Mouse (Mus musculus) stomach, embryonic 15.5 days (tissue): ENCODE measurements around the gene Dusp16. TPM values are rescaled to one million over a fixed set of nuclear protein-coding genes. Genes with fewer than 3 reads are reported as not detected.
A peak's percentile ranks its signal among the peaks of the same experiment; 100 is the strongest.

ENCODE experiments used
- ATAC-seq: fragments of 200-750 bp; cut with Nextera tagmentation; 2 replicates; pipeline ENCODE4 v1.8.0; 2017; ENCODE audit warnings: low read depth, moderate number of reproducible peaks, moderate TSS enrichment; ENCODE audit not compliant: insufficient read depth, low FRiP score
- H3K27ac ChIP-seq: fragments of 300-500 bp; sonication (generic); 2 replicates; pipeline ENCODE4 v1.5.1; 2015; ENCODE audit warnings: mild to moderate bottlenecking, inconsistent platforms
- H3K27me3 ChIP-seq: fragments of 300-500 bp; sonication (generic); replicated peaks from 2 replicates; pipeline ENCODE4 v1.6.1; 2015; ENCODE audit warnings: inconsistent platforms
- H3K36me3 ChIP-seq: fragments of 300-500 bp; sonication (generic); 2 replicates; pipeline ENCODE4 v1.6.1; 2015; ENCODE audit warnings: inconsistent platforms
- H3K4me1 ChIP-seq: fragments of 300-500 bp; sonication (generic); 2 replicates; pipeline ENCODE4 v1.6.1; 2015; ENCODE audit warnings: inconsistent platforms
- H3K4me2 ChIP-seq: fragments of 300-500 bp; sonication (generic); 2 replicates; pipeline ENCODE4 v1.6.1; 2015; ENCODE audit warnings: mild to moderate bottlenecking, inconsistent platforms
- H3K4me3 ChIP-seq: fragments of 300-500 bp; sonication (generic); replicated peaks from 2 replicates; pipeline ENCODE4 v1.5.1; 2015; ENCODE audit warnings: inconsistent platforms
- H3K9ac ChIP-seq: fragments of 300-500 bp; sonication (generic); 2 replicates; pipeline ENCODE4 v1.6.1; 2015; ENCODE audit warnings: inconsistent platforms
- H3K9me3 ChIP-seq: fragments of 300-500 bp; sonication (generic); 2 replicates; pipeline ENCODE4 v1.6.1; 2016; ENCODE audit warnings: inconsistent platforms
- WGBS: fragments of 180-500 bp; shearing (Covaris S2); methylation state at CpG from one replicate; pipeline ENCODE4 v1.1.7; 2015; 5-methylcytosine and 5-hydroxymethylcytosine counted together
- polyA plus RNA-seq: library from polyadenylated mRNA; unstranded; fragments of >200 nt; fragmentation: Nextera tagmentation; extraction: Ambion mirVana; gene quantifications from 2 replicates; pipeline ENCODE4 v1.2.1, GENCODE M21; 2015

Dusp16 gene
- polyA plus RNA-seq, 1 experiment from 2014 or later, result 15.7 TPM

- Histone ChIP-seq H3K27me3 (no peaks in the 10 kb centered on the region), H3K36me3 (no peaks in the 10 kb centered on the region), H3K4me3 (no peak overlapping the region), H3K4me2 (no peak overlapping the region), H3K9ac (no peak overlapping the region), H3K27ac (no peak overlapping the region), H3K4me1 (peaks cover 6% of the 10 kb centered on the region), H3K9me3 (no peaks in the 10 kb centered on the region)
- WGBS, result 91% methylated on average over 6 of the region's 6 CpGs
- ATAC-seq, result no peak
These were observed 3.3 kb downstream of the Dusp16 start for GRCm38 (mm10) chr6:134789100-134789499.

DNA sequence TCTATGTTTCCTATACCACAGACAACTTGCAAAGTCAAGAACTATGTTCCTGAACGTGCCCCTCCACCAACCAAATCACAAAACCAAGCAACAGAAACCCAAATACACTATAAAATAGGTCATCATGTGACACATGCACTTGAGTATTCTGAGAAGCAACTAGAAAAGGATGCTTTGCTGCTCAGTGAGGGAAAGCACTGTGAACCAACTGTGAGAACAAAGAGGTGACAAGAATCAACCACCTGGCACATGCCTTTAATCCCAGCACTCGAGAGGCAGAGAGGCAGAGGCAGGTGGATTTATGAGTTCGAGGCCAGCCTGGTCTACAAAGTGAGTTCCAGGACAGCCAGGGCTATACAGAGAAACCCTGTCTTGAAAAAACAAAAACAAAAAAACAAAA is 6.0 kb downstream of the Dusp16 start:
- H3K4me3 ChIP-seq, result no peak overlapping the region
- no peaks in the 10 kb centered on the region for H3K36me3 ChIP-seq
- H3K27me3 ChIP-seq, result no peaks in the 10 kb centered on the region
- H3K4me1 ChIP-seq, result no peaks in the 10 kb centered on the region
- H3K27ac ChIP-seq, result no peak overlapping the region
- no peak overlapping the region for H3K4me2 ChIP-seq
- no peaks in the 10 kb centered on the region for H3K9me3 ChIP-seq
- ATAC-seq, result no peak
- 62% methylated on average over 3 of the region's 3 CpGs for WGBS
- no peak overlapping the region for H3K9ac ChIP-seq

DNA sequence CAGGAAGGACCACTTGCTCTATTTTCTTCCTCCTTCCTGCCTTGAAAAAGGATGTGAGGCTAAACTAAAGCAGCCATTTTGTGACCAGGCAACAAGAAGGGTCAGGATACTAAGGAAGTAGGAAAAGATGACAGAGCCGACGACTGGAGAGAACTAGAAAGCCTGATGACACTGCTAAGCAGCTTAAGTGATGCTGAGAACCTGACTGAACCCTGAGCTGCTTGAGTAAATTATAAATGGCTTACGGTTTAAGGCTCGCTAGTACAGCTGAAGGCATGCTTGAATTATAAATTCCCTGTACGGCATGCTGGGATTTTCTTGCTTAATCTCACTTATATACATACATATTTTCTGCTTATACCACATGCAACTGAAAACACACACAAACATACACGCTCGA is 9.5 kb downstream of the Dusp16 start:
- Histone ChIP-seq H3K4me2 (no peak overlapping the region), H3K27ac (no peak overlapping the region), H3K4me1 (no peaks in the 10 kb centered on the region), H3K4me3 (no peak overlapping the region), H3K9ac (no peak overlapping the region), H3K27me3 (no peaks in the 10 kb centered on the region), H3K9me3 (no peaks in the 10 kb centered on the region), H3K36me3 (no peaks in the 10 kb centered on the region)
- no peak for ATAC-seq
- 87% methylated on average over 7 of the region's 7 CpGs for WGBS

DNA sequence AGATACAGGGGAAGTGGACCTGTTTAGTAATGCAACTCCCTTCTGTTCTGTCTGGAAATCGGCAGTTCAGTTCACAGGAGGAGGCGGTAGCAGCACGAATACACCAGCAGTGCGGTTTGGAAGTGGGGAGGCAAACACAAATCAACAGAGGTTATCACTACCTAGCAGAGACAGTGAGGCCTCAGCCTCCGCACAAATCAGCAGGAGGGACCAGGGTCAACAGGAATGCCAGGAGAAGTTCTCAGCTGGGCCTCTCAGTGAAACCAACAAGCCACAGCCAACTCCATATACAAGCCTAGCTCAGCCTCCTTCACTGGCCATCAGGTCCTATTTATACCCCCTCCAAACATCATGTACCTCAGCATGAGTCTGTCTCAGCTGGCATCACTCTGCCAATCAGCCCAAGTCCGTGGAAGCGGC is 10.9 kb downstream of the Dusp16 start:
- no peaks in the 10 kb centered on the region for H3K9me3 ChIP-seq
- no peaks in the 10 kb centered on the region for H3K27me3 ChIP-seq
- peak; percentile 77; the same call in 1 of the 2 replicates for ATAC-seq
- H3K27ac ChIP-seq, result no peak overlapping the region
- H3K36me3 ChIP-seq, result no peaks in the 10 kb centered on the region
- no peaks in the 10 kb centered on the region for H3K4me1 ChIP-seq
- no peak overlapping the region for H3K4me2 ChIP-seq
- no peak overlapping the region for H3K9ac ChIP-seq
- no peak overlapping the region for H3K4me3 ChIP-seq
- 71% methylated on average over 7 of the region's 7 CpGs for WGBS

DNA sequence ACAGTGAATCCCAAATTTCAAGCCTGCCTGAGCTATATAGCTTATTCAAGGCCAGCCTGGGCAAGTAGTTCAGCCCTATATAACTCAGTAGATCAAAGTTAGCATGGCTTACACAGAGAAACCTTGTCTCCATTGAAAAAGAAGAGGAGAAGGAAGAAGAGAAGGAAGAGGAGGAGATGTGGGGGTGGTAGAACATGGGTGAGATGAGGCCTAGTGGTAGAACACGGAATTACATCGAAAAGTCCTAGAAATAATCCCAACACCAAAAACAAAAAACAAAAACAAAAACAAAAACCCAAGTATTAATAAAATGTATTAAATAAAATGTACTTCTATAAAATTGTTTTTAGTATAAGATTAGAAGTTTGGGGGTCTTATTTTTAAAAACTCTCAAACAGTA is 12.4 kb downstream of the Dusp16 start:
- no peaks in the 10 kb centered on the region for H3K9me3 ChIP-seq
- no peak for ATAC-seq
- H3K27me3 ChIP-seq, result no peaks in the 10 kb centered on the region
- H3K9ac ChIP-seq, result no peak overlapping the region
- H3K4me2 ChIP-seq, result no peak overlapping the region
- H3K4me3 ChIP-seq, result no peak overlapping the region
- WGBS, result 64% methylated on average over 2 of the region's 2 CpGs
- no peak overlapping the region for H3K27ac ChIP-seq
- H3K36me3 ChIP-seq, result no peaks in the 10 kb centered on the region
- H3K4me1 ChIP-seq, result no peaks in the 10 kb centered on the region

- Histone ChIP-seq H3K27me3 (no peaks in the 10 kb centered on the region), H3K4me2 (peak overlapping the region; percentile 25; the same call in 1 of the 2 replicates), H3K4me1 (no peaks in the 10 kb centered on the region), H3K36me3 (no peaks in the 10 kb centered on the region), H3K9me3 (no peaks in the 10 kb centered on the region), H3K9ac (no peak overlapping the region), H3K4me3 (no peak overlapping the region), H3K27ac (peak overlapping the region; percentile 57)
- peak; percentile 91 for ATAC-seq
- 22% methylated on average over 3 of the region's 3 CpGs for WGBS
These were observed 18.5 kb downstream of the Dusp16 start for GRCm38 (mm10) chr6:134773961-134774360.

DNA sequence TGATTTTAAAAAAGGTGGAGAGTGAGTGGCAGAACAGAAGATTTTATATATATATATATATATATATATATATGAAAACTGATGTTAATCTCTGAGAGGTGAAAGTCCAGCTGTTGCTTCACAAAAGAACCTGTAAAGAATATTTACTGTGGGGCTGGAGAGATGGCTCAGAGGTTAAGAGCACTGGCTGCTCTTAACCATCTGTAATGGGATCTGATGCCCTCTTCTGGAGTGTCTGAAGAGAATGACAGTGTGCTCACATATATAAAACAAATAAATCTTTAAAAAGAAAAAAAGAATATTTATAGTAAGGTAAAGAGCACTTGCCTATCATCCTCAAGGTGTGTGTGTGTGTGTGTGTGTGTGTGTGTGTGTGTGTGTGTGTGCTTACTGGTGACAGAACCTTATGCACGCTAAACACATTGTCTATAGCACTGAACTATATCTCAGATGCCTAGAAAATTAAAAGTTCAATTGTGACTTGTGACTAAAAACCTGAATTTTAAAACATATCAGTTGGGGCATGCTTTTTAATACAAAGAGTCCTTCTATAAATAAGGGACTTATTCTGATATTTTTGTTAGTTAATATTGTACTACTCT is 19.0 kb downstream of the Dusp16 start:
- Histone ChIP-seq H3K4me3 (no peak overlapping the region), H3K27me3 (no peaks in the 10 kb centered on the region), H3K27ac (0 out of 2 replicates have a peak overlapping the region, but pooled peaks have one; percentile 11), H3K36me3 (no peaks in the 10 kb centered on the region), H3K4me2 (no peak overlapping the region), H3K4me1 (no peaks in the 10 kb centered on the region), H3K9ac (no peak overlapping the region), H3K9me3 (no peaks in the 10 kb centered on the region)
- WGBS, result 80% methylated on average over 1 of the region's 1 CpGs
- ATAC-seq, result no peak

- ATAC-seq, result no peak
- Histone ChIP-seq H3K27ac (no peak overlapping the region), H3K36me3 (no peaks in the 10 kb centered on the region), H3K9ac (no peak overlapping the region), H3K4me3 (no peak overlapping the region), H3K4me1 (no peaks in the 10 kb centered on the region), H3K27me3 (no peaks in the 10 kb centered on the region), H3K9me3 (no peaks in the 10 kb centered on the region), H3K4me2 (no peak overlapping the region)
These were observed 22.1 kb downstream of the Dusp16 start for GRCm38 (mm10) chr6:134770339-134770738.

DNA sequence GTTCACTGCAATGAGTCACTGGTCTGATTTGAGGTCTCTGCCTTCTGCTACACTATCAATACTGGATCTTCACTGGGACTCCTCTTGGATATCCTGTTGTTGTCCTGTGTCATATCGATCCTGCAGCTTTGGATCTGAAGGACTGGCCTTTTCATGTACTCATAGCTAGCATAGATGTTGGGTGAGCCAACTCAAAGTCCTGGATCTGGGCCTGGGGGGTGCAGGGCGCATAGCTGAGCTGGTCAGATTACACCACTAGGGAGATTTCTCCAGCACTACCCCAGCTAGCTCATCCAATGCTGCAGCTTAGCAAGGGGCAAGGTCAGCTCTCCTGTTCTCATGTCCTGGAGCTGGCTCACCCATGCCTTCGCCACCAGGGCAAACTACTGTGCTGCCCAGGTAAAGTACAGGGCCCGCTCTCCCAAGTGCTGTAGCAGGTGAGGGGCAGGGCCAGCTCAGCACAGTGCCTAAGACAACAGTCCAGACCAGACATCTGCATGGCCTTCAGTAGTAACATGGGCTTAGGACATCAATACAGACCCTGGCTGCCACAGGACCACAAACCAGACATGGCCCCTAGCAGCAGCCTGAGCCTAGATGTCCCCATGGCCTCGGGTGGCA is 27.9 kb downstream of the Dusp16 start:
- no peaks in the 10 kb centered on the region for H3K36me3 ChIP-seq
- no peak overlapping the region for H3K4me3 ChIP-seq
- H3K27ac ChIP-seq, result no peak overlapping the region
- H3K9ac ChIP-seq, result no peak overlapping the region
- no peaks in the 10 kb centered on the region for H3K9me3 ChIP-seq
- H3K27me3 ChIP-seq, result no peaks in the 10 kb centered on the region
- WGBS, result 91% methylated on average over 5 of the region's 5 CpGs
- H3K4me2 ChIP-seq, result no peak overlapping the region
- no peak for ATAC-seq
- H3K4me1 ChIP-seq, result no peaks in the 10 kb centered on the region

GRCm38 (mm10) chr6:134763436-134763835 is 29.0 kb downstream of the Dusp16 start:
- Histone ChIP-seq H3K27me3 (no peaks in the 10 kb centered on the region), H3K9ac (no peak overlapping the region), H3K4me1 (no peaks in the 10 kb centered on the region), H3K27ac (no peak overlapping the region), H3K9me3 (no peaks in the 10 kb centered on the region), H3K36me3 (no peaks in the 10 kb centered on the region), H3K4me2 (no peak overlapping the region), H3K4me3 (no peak overlapping the region)
- no peak for ATAC-seq
- 71% methylated on average over 1 of the region's 1 CpGs for WGBS

DNA sequence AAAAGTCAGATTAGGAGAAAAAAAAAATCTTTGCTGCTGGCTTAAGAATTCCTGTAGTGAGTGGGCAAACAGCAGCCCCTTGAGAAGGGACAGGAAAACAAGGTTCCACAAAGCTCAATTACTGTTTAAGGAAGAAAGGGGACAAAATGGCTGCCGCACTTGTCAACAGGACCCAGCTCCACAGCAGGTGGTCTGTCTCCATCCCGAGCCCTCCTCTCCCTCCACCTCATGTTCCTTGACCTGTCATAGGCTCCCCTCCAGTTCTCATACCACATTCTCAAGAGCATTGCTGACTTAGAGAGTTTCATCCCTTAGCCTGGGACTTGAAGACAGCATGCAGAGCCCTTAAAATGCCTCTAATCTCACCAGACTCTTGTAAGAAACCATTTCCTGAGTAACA is 30.6 kb downstream of the Dusp16 start:
- Histone ChIP-seq H3K4me2 (no peak overlapping the region), H3K36me3 (no peaks in the 10 kb centered on the region), H3K27me3 (no peaks in the 10 kb centered on the region), H3K9ac (no peak overlapping the region), H3K9me3 (no peaks in the 10 kb centered on the region), H3K27ac (no peak overlapping the region), H3K4me1 (no peaks in the 10 kb centered on the region), H3K4me3 (no peak overlapping the region)
- ATAC-seq, result no peak
- WGBS, result 51% methylated on average over 2 of the region's 2 CpGs

- Histone ChIP-seq H3K27me3 (no peaks in the 10 kb centered on the region), H3K4me1 (no peaks in the 10 kb centered on the region), H3K4me2 (no peak overlapping the region), H3K9ac (no peak overlapping the region), H3K9me3 (no peaks in the 10 kb centered on the region), H3K27ac (no peak overlapping the region), H3K36me3 (no peaks in the 10 kb centered on the region), H3K4me3 (no peak overlapping the region)
- 80% methylated on average over 5 of the region's 5 CpGs for WGBS
- ATAC-seq, result no peak
These were observed 31.4 kb downstream of the Dusp16 start for GRCm38 (mm10) chr6:134760926-134761544.
